Mouse (Mus musculus): Measurements from ENCODE around the gene Gm3646. TPM values are rescaled to one million over a fixed set of nuclear protein-coding genes. Genes with fewer than 3 reads are reported as not detected.

Gm3646 gene
- polyA plus RNA-seq, 1 experiment from 2014 or later = not detected

- Histone ChIP-seq H3K4me3 (ENCODE audit: low read depth, low read length) (no peak overlapping the region), H3K27ac (ENCODE audit: low read depth, low read length) (no peak overlapping the region), H3K9me3 (ENCODE audit: control insufficient read depth, low read length) (no peaks in the 10 kb centered on the region), H3K9ac (ENCODE audit: low read depth, low read length) (no peak overlapping the region), H3K36me3 (ENCODE audit: control insufficient read depth, insufficient read depth, low read length) (no peaks in the 10 kb centered on the region), H3K4me1 (replicated peaks; ENCODE audit: control insufficient read depth, insufficient read depth, low read length) (peaks cover 18% of the 10 kb centered on the region), H3K4me2 (no peak overlapping the region), H3K27me3 (replicated peaks; ENCODE audit: control insufficient read depth, insufficient read depth, low read length) (no peaks in the 10 kb centered on the region)
- no peak for DNase-seq (ENCODE audit: low spot score)
- WGBS = 71% methylated on average over 12 of the region's 12 CpGs
- no peak for ATAC-seq (replicated peaks; ENCODE audit: low FRiP score)
These were observed 33.5 kb upstream of the Gm3646 start for GRCm38 (mm10) chr1:39838487-39839169.

DNA sequence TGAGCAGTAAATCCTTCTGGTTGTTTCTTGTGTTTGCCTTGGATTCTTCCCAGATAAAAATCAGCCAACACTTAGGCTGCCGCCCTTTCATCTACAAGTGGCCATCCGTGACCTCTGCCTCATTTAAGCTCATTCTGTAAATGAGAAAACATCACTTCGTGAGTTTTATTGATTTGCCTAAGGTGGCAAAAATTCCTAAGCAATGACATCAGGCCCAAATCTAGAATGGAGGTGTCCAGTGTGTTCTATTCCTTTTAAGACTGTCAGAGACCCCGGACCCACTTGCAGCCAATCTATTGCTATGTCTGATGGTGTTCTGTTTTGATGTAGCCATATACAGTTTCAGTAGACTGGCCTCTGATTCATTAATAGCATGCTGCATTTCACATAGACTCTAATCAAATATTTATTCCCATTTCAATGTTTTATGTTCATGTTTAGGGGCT lies 26.5 kb upstream of the Gm3646 start:
- Histone ChIP-seq H3K9me3 (ENCODE audit: control insufficient read depth, low read length) (no peaks in the 10 kb centered on the region), H3K27ac (ENCODE audit: low read depth, low read length) (no peak overlapping the region), H3K4me2 (no peak overlapping the region), H3K4me3 (ENCODE audit: low read depth, low read length) (no peak overlapping the region), H3K27me3 (replicated peaks; ENCODE audit: control insufficient read depth, insufficient read depth, low read length) (no peaks in the 10 kb centered on the region), H3K9ac (ENCODE audit: low read depth, low read length) (no peak overlapping the region), H3K4me1 (replicated peaks; ENCODE audit: control insufficient read depth, insufficient read depth, low read length) (no peaks in the 10 kb centered on the region), H3K36me3 (ENCODE audit: control insufficient read depth, insufficient read depth, low read length) (no peaks in the 10 kb centered on the region)
- no peak for ATAC-seq (replicated peaks; ENCODE audit: low FRiP score)
- DNase-seq (ENCODE audit: low spot score) = no peak
- WGBS = 73% methylated on average over 4 of the region's 4 CpGs

DNA sequence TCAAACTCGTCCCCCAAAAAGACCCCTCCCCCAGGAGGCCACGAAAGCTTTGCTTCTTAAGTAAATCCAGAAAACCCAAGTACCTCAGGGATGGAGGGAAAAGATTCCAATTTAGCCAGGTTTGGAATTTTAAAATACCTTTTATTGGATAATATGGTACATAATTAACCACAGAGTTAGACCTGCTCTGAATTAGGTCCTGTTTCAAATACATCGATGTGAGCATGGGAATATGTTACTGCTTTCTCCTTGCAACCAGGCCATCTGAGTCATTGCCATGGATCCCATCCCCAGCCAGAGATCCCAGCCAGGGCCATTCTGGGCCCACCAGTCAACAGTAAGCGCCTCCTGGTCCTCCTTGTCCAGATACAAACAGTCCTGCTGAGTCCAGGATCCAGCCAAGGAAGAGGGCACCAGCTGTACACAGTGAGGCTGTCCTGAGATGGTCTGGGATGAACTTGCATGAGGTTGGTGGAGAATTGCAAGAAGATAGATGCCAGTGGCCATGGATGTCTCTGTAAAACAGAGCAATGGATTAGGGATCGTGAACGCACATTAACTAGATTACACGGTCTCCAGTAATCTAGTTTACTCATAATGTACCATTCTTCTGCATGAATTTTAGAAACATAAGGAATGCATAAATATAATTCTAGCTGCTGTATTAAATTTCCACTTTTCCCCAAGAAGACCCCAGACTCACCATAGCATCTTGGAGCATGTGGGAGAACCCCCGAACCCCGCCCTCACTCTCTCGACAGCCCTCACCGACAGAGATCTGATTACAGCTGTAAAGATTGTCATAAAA lies 25.9 kb upstream of the Gm3646 start:
- Histone ChIP-seq H3K27ac (ENCODE audit: low read depth, low read length) (no peak overlapping the region), H3K27me3 (replicated peaks; ENCODE audit: control insufficient read depth, insufficient read depth, low read length) (no peaks in the 10 kb centered on the region; the same call in 1 of the 2 replicates), H3K4me2 (no peak overlapping the region), H3K4me1 (replicated peaks; ENCODE audit: control insufficient read depth, insufficient read depth, low read length) (no peaks in the 10 kb centered on the region), H3K4me3 (ENCODE audit: low read depth, low read length) (no peak overlapping the region), H3K9ac (ENCODE audit: low read depth, low read length) (no peak overlapping the region), H3K9me3 (ENCODE audit: control insufficient read depth, low read length) (no peaks in the 10 kb centered on the region), H3K36me3 (ENCODE audit: control insufficient read depth, insufficient read depth, low read length) (no peaks in the 10 kb centered on the region)
- DNase-seq (ENCODE audit: low spot score) (no peak), ATAC-seq (replicated peaks; ENCODE audit: low FRiP score) (no peak)
- WGBS = 86% methylated on average over 11 of the region's 11 CpGs

DNA sequence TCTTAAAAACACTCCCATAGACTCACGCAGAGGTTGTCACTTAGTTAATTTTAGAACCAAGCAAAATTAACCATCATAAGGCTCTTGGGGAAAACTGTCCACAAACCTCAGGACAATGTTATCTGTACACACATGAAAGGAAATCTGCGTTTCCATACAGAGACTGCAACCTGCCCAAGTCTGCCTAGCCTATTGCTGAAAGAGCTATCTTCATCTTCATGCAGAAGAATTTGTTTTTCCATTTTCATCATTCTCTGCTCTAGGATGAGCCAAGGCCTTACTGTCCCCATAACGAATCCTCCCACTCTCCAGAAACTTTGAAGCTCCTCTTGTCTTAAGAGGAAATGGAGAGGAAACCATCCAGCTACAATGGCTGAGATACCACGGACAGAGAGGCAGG lies 19.8 kb upstream of the Gm3646 start:
- Histone ChIP-seq H3K4me1 (replicated peaks; ENCODE audit: control insufficient read depth, insufficient read depth, low read length) (no peaks in the 10 kb centered on the region), H3K4me2 (no peak overlapping the region), H3K4me3 (ENCODE audit: low read depth, low read length) (no peak overlapping the region), H3K27me3 (replicated peaks; ENCODE audit: control insufficient read depth, insufficient read depth, low read length) (no peaks in the 10 kb centered on the region; the same call in 1 of the 2 replicates), H3K9ac (ENCODE audit: low read depth, low read length) (no peak overlapping the region), H3K9me3 (ENCODE audit: control insufficient read depth, low read length) (no peaks in the 10 kb centered on the region), H3K27ac (ENCODE audit: low read depth, low read length) (no peak overlapping the region), H3K36me3 (ENCODE audit: control insufficient read depth, insufficient read depth, low read length) (no peaks in the 10 kb centered on the region)
- WGBS = 46% methylated on average over 4 of the region's 4 CpGs
- ATAC-seq (replicated peaks; ENCODE audit: low FRiP score) = no peak
- DNase-seq (ENCODE audit: low spot score) = no peak

GRCm38 (mm10) chr1:39824240-39824639 lies 19.1 kb upstream of the Gm3646 start:
- 49% methylated on average over 3 of the region's 4 CpGs for WGBS

DNA sequence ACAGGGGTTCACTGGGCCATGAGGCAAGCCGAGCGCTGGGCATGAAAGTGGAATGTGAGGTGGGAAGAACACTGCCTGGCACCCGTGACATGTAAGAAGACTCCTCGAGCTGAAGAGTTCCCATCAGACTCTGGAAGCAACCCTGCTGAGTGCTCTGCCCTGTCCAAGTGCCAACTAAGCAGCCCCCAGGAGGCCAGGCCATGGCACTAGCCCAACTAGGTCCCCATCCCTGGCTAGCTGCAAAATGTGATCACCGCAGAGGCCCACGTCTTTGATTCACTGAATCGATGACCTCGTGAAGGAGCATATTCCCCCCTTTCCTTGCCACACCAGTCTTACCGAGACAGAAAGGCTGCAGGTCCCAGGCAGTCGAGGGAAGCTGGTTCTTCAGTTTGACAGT lies 14.5 kb upstream of the Gm3646 start:
- H3K4me3 ChIP-seq (ENCODE audit: low read depth, low read length) = no peak overlapping the region
- no peaks in the 10 kb centered on the region for H3K27me3 ChIP-seq (replicated peaks; ENCODE audit: control insufficient read depth, insufficient read depth, low read length)
- no peak overlapping the region for H3K27ac ChIP-seq (ENCODE audit: low read depth, low read length)
- ATAC-seq (replicated peaks; ENCODE audit: low FRiP score) (no peak), DNase-seq (ENCODE audit: low spot score) (no peak)
- H3K36me3 ChIP-seq (ENCODE audit: control insufficient read depth, insufficient read depth, low read length) = no peaks in the 10 kb centered on the region
- no peak overlapping the region for H3K9ac ChIP-seq (ENCODE audit: low read depth, low read length)
- no peak overlapping the region for H3K4me2 ChIP-seq
- no peaks in the 10 kb centered on the region for H3K9me3 ChIP-seq (ENCODE audit: control insufficient read depth, low read length)
- 78% methylated on average over 10 of the region's 10 CpGs for WGBS
- H3K4me1 ChIP-seq (replicated peaks; ENCODE audit: control insufficient read depth, insufficient read depth, low read length) = no peaks in the 10 kb centered on the region

More at GRCm38 (mm10) chr1:39824240-39824639, 19.1 kb upstream of the Gm3646 start:
- ATAC-seq (replicated peaks; ENCODE audit: low FRiP score) = no peak
- no peaks in the 10 kb centered on the region; the same call in 1 of the 2 replicates for H3K27me3 ChIP-seq (replicated peaks; ENCODE audit: control insufficient read depth, insufficient read depth, low read length)
- H3K27ac ChIP-seq (ENCODE audit: low read depth, low read length) = no peak overlapping the region
- no peaks in the 10 kb centered on the region for H3K4me1 ChIP-seq (replicated peaks; ENCODE audit: control insufficient read depth, insufficient read depth, low read length)
- H3K9ac ChIP-seq (ENCODE audit: low read depth, low read length) = no peak overlapping the region
- no peak for DNase-seq (ENCODE audit: low spot score)
- H3K4me2 ChIP-seq = no peak overlapping the region
- H3K4me3 ChIP-seq (ENCODE audit: low read depth, low read length) = no peak overlapping the region
- H3K9me3 ChIP-seq (ENCODE audit: control insufficient read depth, low read length) = no peaks in the 10 kb centered on the region
- no peaks in the 10 kb centered on the region for H3K36me3 ChIP-seq (ENCODE audit: control insufficient read depth, insufficient read depth, low read length)

- H3K4me2 ChIP-seq = no peak overlapping the region
These were observed 10.6 kb upstream of the Gm3646 start for GRCm38 (mm10) chr1:39815766-39816165.

DNA sequence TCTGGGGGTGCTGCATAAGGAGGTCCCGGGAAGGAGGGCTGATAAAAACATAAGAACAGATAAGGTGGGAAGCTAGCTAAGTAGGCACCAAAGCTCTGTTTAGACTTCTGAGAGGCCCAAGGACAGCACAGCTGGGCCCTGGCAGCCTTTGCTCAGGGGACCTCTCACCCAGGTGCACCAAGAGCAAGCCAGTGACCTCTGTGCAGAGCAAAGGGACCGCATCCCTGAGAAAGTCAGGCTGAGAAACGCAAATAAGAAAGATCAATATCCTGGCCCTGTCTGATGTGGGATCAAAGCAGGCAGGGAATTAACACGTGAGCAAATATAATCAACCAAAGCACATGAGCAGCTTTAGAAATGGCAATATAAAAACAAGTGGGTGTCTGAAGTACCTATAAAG lies 7.9 kb upstream of the Gm3646 start:
- no peak overlapping the region for H3K4me3 ChIP-seq (ENCODE audit: low read depth, low read length)
- no peaks in the 10 kb centered on the region for H3K9me3 ChIP-seq (ENCODE audit: control insufficient read depth, low read length)
- H3K4me2 ChIP-seq = no peak overlapping the region
- 59% methylated on average over 4 of the region's 4 CpGs for WGBS
- no peaks in the 10 kb centered on the region for H3K27me3 ChIP-seq (replicated peaks; ENCODE audit: control insufficient read depth, insufficient read depth, low read length)
- no peaks in the 10 kb centered on the region for H3K4me1 ChIP-seq (replicated peaks; ENCODE audit: control insufficient read depth, insufficient read depth, low read length)
- H3K9ac ChIP-seq (ENCODE audit: low read depth, low read length) = no peak overlapping the region
- ATAC-seq (replicated peaks; ENCODE audit: low FRiP score) (peak; percentile 54; the same call in 1 of the 2 replicates), DNase-seq (ENCODE audit: low spot score) (no peak)
- no peaks in the 10 kb centered on the region for H3K36me3 ChIP-seq (ENCODE audit: control insufficient read depth, insufficient read depth, low read length)
- no peak overlapping the region for H3K27ac ChIP-seq (ENCODE audit: low read depth, low read length)

More at GRCm38 (mm10) chr1:39815766-39816165, 10.6 kb upstream of the Gm3646 start:
- DNase-seq (ENCODE audit: low spot score) (no peak), ATAC-seq (replicated peaks; ENCODE audit: low FRiP score) (no peak)
- Histone ChIP-seq H3K36me3 (ENCODE audit: control insufficient read depth, insufficient read depth, low read length) (no peaks in the 10 kb centered on the region), H3K27ac (ENCODE audit: low read depth, low read length) (no peak overlapping the region), H3K27me3 (replicated peaks; ENCODE audit: control insufficient read depth, insufficient read depth, low read length) (no peaks in the 10 kb centered on the region), H3K9me3 (ENCODE audit: control insufficient read depth, low read length) (no peaks in the 10 kb centered on the region), H3K4me1 (replicated peaks; ENCODE audit: control insufficient read depth, insufficient read depth, low read length) (no peaks in the 10 kb centered on the region), H3K9ac (ENCODE audit: low read depth, low read length) (no peak overlapping the region), H3K4me3 (ENCODE audit: low read depth, low read length) (no peak overlapping the region)
- WGBS = 72% methylated on average over 5 of the region's 5 CpGs

Measured in liver, embryonic 11.5 days (tissue).